Mouse (Mus musculus): Measurements from ENCODE around the gene Myh3. TPM values are rescaled to one million over a fixed set of nuclear protein-coding genes. Genes with fewer than 3 reads are reported as not detected.

The Myh3 gene
- polyA plus RNA-seq (2012; rRNA removed; ENCODE audit: low replicate concordance), result 0.06 TPM in 1 of 2 replicates, not detected in the other

DNA sequence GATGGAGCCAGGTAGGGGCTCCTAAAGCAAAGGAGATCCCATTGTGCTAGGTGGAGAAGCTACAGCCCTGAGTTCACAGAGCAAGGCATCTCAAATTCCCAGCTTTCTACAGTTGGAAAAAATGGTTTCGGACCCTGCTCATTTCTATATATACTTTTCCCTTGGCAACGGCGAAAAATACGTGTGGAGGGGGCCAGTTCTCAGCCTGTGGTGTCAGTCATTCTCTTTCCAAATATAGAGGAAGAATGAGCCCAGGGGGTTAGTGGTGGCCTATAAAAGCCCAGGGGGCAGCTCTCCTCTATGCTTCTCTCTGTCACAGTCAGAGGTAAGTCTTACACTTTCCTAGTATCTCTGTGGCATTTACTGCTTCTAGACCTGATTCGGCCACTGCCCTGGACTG lies at the start of gene Myh3:
Myh3 (plus strand) TSS at position 301 of the 400 bp plus-strand sequence.

GRCm38 (mm10) chr11:67052321-67052952 lies 25.7 kb upstream of the Myh3 start, which contains the start of the genes Adprm and Sco1:
Adprm (minus strand) TSS chr11:67052594.
Sco1 (plus strand) TSS chr11:67052670.

Other genes starting within 250 kb of the Myh3 start
- gene Pirt, start 166.3 kb upstream of the Myh3 start, polyA plus RNA-seq (2012; rRNA removed; ENCODE audit: low replicate concordance), result 0.08 TPM in 1 of 2 replicates, not detected in the other
- gene Tmem238l, start 121.7 kb upstream of the Myh3 start, polyA plus RNA-seq (2012; rRNA removed; ENCODE audit: low replicate concordance), result 0.25 and 0.79 TPM in 2 replicates
- 1.7 and 4.3 TPM in 2 replicates for gene Tmem220, start 53.1 kb upstream of the Myh3 start, polyA plus RNA-seq (2012; rRNA removed; ENCODE audit: low replicate concordance)
- gene Adprm, start 25.7 kb upstream of the Myh3 start, polyA plus RNA-seq (2012; rRNA removed; ENCODE audit: low replicate concordance), result 8.3 and 21.9 TPM in 2 replicates
- gene Sco1, start 25.6 kb upstream of the Myh3 start, polyA plus RNA-seq (2012; rRNA removed; ENCODE audit: low replicate concordance), result 3.8 and 4.1 TPM in 2 replicates
- 0.04 and 30.2 TPM in 2 replicates for gene Myh2, start 92.7 kb downstream of the Myh3 start, polyA plus RNA-seq (2012; rRNA removed; ENCODE audit: low replicate concordance)
- gene Myh1, start 121.8 kb downstream of the Myh3 start, polyA plus RNA-seq (2012; rRNA removed; ENCODE audit: low replicate concordance), result 0.05 and 93.2 TPM in 2 replicates
- 0.20 and 525 TPM in 2 replicates for gene Myh4, start 159.7 kb downstream of the Myh3 start, polyA plus RNA-seq (2012; rRNA removed; ENCODE audit: low replicate concordance)
- gene Myh8, start 198.8 kb downstream of the Myh3 start, polyA plus RNA-seq (2012; rRNA removed; ENCODE audit: low replicate concordance), result 0.07 TPM in 1 of 2 replicates, not detected in the other
- 0.09 TPM in 1 of 2 replicates, not detected in the other for gene Myh13, start 243.4 kb downstream of the Myh3 start, polyA plus RNA-seq (2012; rRNA removed; ENCODE audit: low replicate concordance)